Comparison of ENCODE assay signal across 12 mouse cellular contexts in genomic region chr10:40758171-40759010, GRCm38 (mm10).
DNase-seq lines count a peak whose midpoint lies in the region; ATAC-seq lines count a peak whose summit lies in the region.
"Had no signal": no experiment of that assay in that cellular context is flagged by ENCODE, and none has a peak within 500 bp of the region (broad histone marks: within the 10 kb centered on the region; RNA-seq: fewer than 3 reads in every experiment).

No protein-coding gene starts in this region.

- H3K27me3 ChIP-seq in limb, embryonic 12.5 days = no peaks in the 10 kb centered on the region
- no peaks in the 10 kb centered on the region for H3K27me3 ChIP-seq in kidney, embryonic 16.5 days (ENCODE audit: insufficient read depth, low read length)
- H3K27me3 ChIP-seq: CH12.LX had no signal

- 53% methylated on average over 11 of the region's 11 CpGs for WGBS in limb, embryonic 12.5 days
- WGBS in kidney, embryonic 16.5 days = 79% methylated on average over 11 of the region's 11 CpGs

- DNase-seq in gastrocnemius, adult 18-20 months (ENCODE audit: low spot score) = peak; percentile 22
- DNase-seq in gastrocnemius, postnatal 4 days (ENCODE audit: low spot score in 2 of 2) = no peak
- DNase-seq in ZHBTc4 (ENCODE audit: low read depth, low spot score) = peak; percentile 43
- peak; percentile 34 for DNase-seq in heart, adult 8-10 months (ENCODE audit: low spot score)
- no peak for DNase-seq in right cerebral cortex, postnatal 4 days
- DNase-seq: kidney, postnatal 25 days had no signal

- no peaks in the 10 kb centered on the region for H3K36me3 ChIP-seq in limb, embryonic 12.5 days
- no peaks in the 10 kb centered on the region for H3K36me3 ChIP-seq in kidney, embryonic 16.5 days (ENCODE audit: insufficient read depth, low read length)

- H3K4me2 ChIP-seq in limb, embryonic 12.5 days = no peak overlapping the region
- H3K4me2 ChIP-seq in kidney, embryonic 16.5 days (replicated peaks; ENCODE audit: low read depth, low read length) = no peak overlapping the region
- H3K4me2 ChIP-seq: liver, embryonic 11.5 days; midbrain, embryonic 11.5 days had no signal

- no peak for ATAC-seq in limb, embryonic 12.5 days (ENCODE audit: insufficient number of reproducible peaks, insufficient read depth, low FRiP score, low TSS enrichment, low read depth)
- ATAC-seq in kidney, embryonic 16.5 days (ENCODE audit: low FRiP score, low TSS enrichment) = no peak
- ATAC-seq in megakaryocyte progenitor cell, adult 5-6 weeks (replicated peaks; ENCODE audit: poor library complexity) = no peak

- H3K4me1 ChIP-seq in limb, embryonic 12.5 days (replicated peaks) = peaks cover 28% of the 10 kb centered on the region
- H3K4me1 ChIP-seq in kidney, embryonic 16.5 days (ENCODE audit: insufficient read depth, low read length) = no peaks in the 10 kb centered on the region

- H3K4me3 ChIP-seq in limb, embryonic 12.5 days (replicated peaks) = no peak overlapping the region
- H3K4me3 ChIP-seq in kidney, embryonic 16.5 days (ENCODE audit: low read length) = no peak overlapping the region

- H3K9me3 ChIP-seq in limb, embryonic 12.5 days = no peaks in the 10 kb centered on the region
- H3K9me3 ChIP-seq in kidney, embryonic 16.5 days (ENCODE audit: low read length) = no peaks in the 10 kb centered on the region

- no peak overlapping the region for H3K9ac ChIP-seq in limb, embryonic 12.5 days (replicated peaks)
- H3K9ac ChIP-seq in kidney, embryonic 16.5 days (replicated peaks; ENCODE audit: low read length) = no peak overlapping the region

- peak overlapping the region; percentile 53; the same call in 1 of the 2 replicates for H3K27ac ChIP-seq in limb, embryonic 12.5 days
- no peak overlapping the region for H3K27ac ChIP-seq in kidney, embryonic 16.5 days (ENCODE audit: low read length)

Comparison
In these comparisons a context has a peak if more than half of its experiments do, and no peak if none do; other contexts are left out.
1. DNase-seq: peak in gastrocnemius, adult 18-20 months (single experiment), ZHBTc4 (single experiment) and heart, adult 8-10 months (single experiment); none in gastrocnemius, postnatal 4 days (0 of 2) and right cerebral cortex, postnatal 4 days (single experiment).